Mouse (Mus musculus): Measurements from ENCODE around the gene Gm3336. TPM values are rescaled to one million over a fixed set of nuclear protein-coding genes. Genes with fewer than 3 reads are reported as not detected.

The Gm3336 gene
- polyA plus RNA-seq, 1 experiment from 2014 or later, result 4.1 TPM

- ATAC-seq, result no peak; the same call in none of the 2 replicates
- peak overlapping the region; percentile 59 for H3K4me2 ChIP-seq (ENCODE audit: low read depth, low read length)
- peaks cover 47% of the 10 kb centered on the region for H3K4me1 ChIP-seq (ENCODE audit: control insufficient read depth, insufficient read depth, low read length)
- H3K27ac ChIP-seq (ENCODE audit: low read length), result peak overlapping the region; percentile 99
- no peaks in the 10 kb centered on the region for H3K9me3 ChIP-seq (ENCODE audit: control insufficient read depth, low read length)
- H3K36me3 ChIP-seq (ENCODE audit: control insufficient read depth, insufficient read depth, low read length), result no peaks in the 10 kb centered on the region
- H3K4me3 ChIP-seq (ENCODE audit: low read length), result peak overlapping the region; percentile 91
- H3K27me3 ChIP-seq (replicated peaks; ENCODE audit: control insufficient read depth, insufficient read depth, low read length), result no peaks in the 10 kb centered on the region
- WGBS, result under 1% methylated on average over 87 of the region's 89 CpGs
- peak overlapping the region; percentile 99 for H3K9ac ChIP-seq (ENCODE audit: low read depth, low read length)
These were observed 19.1 kb upstream of the Gm3336 start for GRCm38 (mm10) chr8:70699116-70699833.

DNA sequence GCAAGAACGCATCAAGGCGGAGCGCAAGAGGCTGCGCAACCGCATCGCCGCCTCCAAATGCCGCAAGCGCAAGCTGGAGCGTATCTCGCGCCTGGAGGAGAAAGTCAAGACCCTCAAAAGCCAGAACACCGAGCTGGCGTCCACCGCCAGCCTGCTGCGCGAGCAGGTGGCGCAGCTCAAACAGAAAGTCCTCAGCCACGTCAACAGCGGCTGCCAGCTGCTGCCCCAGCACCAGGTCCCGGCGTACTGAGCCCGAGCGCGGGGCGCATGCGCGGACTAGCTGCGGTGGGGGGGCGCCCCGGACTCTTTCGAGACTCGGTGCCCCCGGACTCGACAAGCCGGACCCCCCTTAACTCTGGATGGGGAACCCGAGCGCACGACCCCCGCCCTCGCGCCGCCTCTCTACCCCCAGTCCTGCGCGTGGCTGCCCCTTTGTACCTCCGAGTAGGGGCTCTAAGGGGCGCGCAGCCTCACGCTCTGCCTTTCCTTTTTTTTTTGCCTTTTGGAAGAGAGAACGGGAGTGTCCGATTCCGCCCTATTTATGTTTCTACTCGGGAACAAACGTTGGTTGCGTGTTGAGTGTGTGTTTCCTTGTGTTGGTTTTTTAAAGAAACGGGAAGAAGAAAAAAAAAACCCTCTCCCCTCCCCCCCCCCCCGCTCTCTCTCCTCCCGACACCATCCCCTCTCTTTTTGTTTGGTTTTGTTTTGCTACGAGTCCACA, 18.3 kb upstream of the Gm3336 start:
- peaks cover 47% of the 10 kb centered on the region for H3K4me1 ChIP-seq (ENCODE audit: control insufficient read depth, insufficient read depth, low read length)
- H3K4me3 ChIP-seq (ENCODE audit: low read length), result peak overlapping the region; percentile 91
- no peak for ATAC-seq
- H3K27ac ChIP-seq (ENCODE audit: low read length), result peak overlapping the region; percentile 99
- H3K9me3 ChIP-seq (ENCODE audit: control insufficient read depth, low read length), result no peaks in the 10 kb centered on the region
- peak overlapping the region; percentile 99 for H3K9ac ChIP-seq (ENCODE audit: low read depth, low read length)
- peak overlapping the region; percentile 59 for H3K4me2 ChIP-seq (ENCODE audit: low read depth, low read length)
- WGBS, result 1% methylated on average over 59 of the region's 59 CpGs
- H3K36me3 ChIP-seq (ENCODE audit: control insufficient read depth, insufficient read depth, low read length), result no peaks in the 10 kb centered on the region
- no peaks in the 10 kb centered on the region for H3K27me3 ChIP-seq (replicated peaks; ENCODE audit: control insufficient read depth, insufficient read depth, low read length)

GRCm38 (mm10) chr8:70700555-70700922, 17.8 kb upstream of the Gm3336 start:
- no peaks in the 10 kb centered on the region for H3K9me3 ChIP-seq (ENCODE audit: control insufficient read depth, low read length)
- H3K27ac ChIP-seq (ENCODE audit: low read length), result peak overlapping the region; percentile 99
- H3K9ac ChIP-seq (ENCODE audit: low read depth, low read length), result peak overlapping the region; percentile 99
- WGBS, result under 1% methylated on average over 20 of the region's 20 CpGs
- 0 out of 2 replicates have a peak, but pooled peaks have one; percentile 7 for ATAC-seq
- H3K4me3 ChIP-seq (ENCODE audit: low read length), result peak overlapping the region; percentile 91
- no peaks in the 10 kb centered on the region for H3K36me3 ChIP-seq (ENCODE audit: control insufficient read depth, insufficient read depth, low read length)
- H3K4me1 ChIP-seq (ENCODE audit: control insufficient read depth, insufficient read depth, low read length), result peaks cover 42% of the 10 kb centered on the region
- peak overlapping the region; percentile 59 for H3K4me2 ChIP-seq (ENCODE audit: low read depth, low read length)
- H3K27me3 ChIP-seq (replicated peaks; ENCODE audit: control insufficient read depth, insufficient read depth, low read length), result no peaks in the 10 kb centered on the region

DNA sequence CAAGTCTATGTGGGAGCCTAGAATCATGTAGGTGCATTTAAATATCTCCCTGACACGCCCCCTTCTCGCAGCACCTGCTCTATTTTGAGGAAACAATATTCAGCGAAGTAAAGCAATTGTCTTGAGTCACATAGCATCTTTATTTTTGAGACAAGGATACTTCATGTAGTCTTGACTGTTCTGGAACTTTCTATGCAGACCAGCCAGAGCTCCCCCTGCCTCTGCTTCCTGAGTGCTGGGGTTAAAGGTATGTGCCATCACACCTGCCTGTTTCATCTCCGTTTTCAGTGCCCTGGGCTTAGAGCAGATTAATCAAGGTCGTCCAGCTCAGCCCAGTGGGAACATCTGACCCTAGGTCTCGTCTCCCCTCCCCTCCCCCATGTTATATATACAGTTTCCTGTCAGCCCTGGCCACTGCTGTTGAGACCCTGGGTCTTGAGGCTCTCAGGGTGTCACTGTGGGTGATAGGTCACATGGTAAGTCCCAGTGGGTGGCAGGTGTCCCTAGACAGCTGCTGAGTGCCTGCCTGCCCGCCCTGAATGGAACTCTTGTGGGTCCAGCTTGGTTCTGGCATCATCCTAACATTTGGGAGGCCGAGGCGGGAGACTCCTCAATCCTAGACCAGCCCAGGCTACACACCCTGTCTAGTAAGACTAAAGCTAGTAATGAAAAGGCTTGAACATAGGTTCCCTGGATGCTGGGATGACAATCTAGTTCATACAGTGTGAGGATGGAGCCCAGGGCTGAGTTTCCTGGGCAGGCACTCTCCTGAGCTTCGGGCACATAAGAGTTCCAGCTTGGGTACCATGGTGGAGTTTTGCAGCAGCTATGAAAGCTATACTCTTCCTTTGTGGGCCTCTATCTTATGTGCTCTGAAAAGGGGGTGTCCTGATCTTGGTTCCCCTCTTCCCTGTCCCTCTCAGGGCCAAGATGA, 17.0 kb upstream of the Gm3336 start:
- no peak for ATAC-seq
- WGBS, result 46% methylated on average over 10 of the region's 10 CpGs
- H3K4me1 ChIP-seq (ENCODE audit: control insufficient read depth, insufficient read depth, low read length), result peaks cover 36% of the 10 kb centered on the region
- H3K27me3 ChIP-seq (replicated peaks; ENCODE audit: control insufficient read depth, insufficient read depth, low read length), result no peaks in the 10 kb centered on the region
- H3K36me3 ChIP-seq (ENCODE audit: control insufficient read depth, insufficient read depth, low read length), result no peaks in the 10 kb centered on the region
- peak overlapping the region; percentile 42 for H3K27ac ChIP-seq (ENCODE audit: low read length)
- peak overlapping the region; percentile 91 for H3K4me3 ChIP-seq (ENCODE audit: low read length)
- no peaks in the 10 kb centered on the region for H3K9me3 ChIP-seq (ENCODE audit: control insufficient read depth, low read length)
- peak overlapping the region; percentile 99 for H3K9ac ChIP-seq (ENCODE audit: low read depth, low read length)
- peak overlapping the region; percentile 59 for H3K4me2 ChIP-seq (ENCODE audit: low read depth, low read length)

DNA sequence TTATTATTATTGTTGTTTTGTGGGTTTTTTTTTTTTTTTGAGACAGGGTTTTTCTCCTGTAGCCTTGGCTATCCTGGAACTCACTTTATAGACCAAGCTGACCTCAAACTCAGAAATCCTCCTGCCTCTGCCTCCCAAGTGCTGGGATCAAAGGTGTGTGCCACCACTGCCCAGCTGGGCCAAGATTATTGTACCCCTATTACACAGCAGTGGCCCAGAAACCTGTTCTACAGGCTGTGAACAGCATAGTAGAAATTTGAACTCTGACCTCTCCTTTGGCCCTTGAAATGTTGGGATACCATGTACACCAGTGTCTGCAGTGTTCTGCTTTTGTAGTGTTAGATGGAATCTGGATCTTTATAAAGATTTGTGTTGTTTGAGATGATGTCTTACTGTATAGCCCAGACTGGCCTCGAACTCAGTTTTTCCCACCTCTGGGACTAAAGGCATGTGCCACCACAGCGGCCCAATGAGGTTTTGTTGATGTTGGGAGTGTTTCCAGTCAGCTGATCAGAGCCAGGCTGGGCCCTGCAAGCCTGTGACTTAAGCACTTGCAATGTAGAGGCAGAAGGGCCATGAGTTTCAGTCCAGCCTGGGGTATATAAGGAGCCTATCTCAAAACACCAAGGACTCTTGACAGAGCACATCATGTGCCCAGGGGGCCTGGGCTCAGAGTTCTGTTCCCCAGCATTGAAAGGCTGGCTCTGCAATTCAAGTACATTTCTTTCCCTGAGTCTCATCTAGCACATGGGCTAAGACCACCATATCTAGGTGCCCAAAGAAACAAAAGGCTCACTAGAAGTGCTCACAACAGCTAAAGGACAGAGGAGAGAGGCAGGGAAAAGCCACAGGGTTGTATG, 16.1 kb upstream of the Gm3336 start:
- Histone ChIP-seq H3K4me1 (ENCODE audit: control insufficient read depth, insufficient read depth, low read length) (peaks cover 27% of the 10 kb centered on the region), H3K4me2 (ENCODE audit: low read depth, low read length) (no peak overlapping the region; the same call in 1 of the 2 replicates), H3K4me3 (ENCODE audit: low read length) (peak overlapping the region; percentile 91; the same call in 1 of the 2 replicates), H3K9me3 (ENCODE audit: control insufficient read depth, low read length) (no peaks in the 10 kb centered on the region), H3K36me3 (ENCODE audit: control insufficient read depth, insufficient read depth, low read length) (no peaks in the 10 kb centered on the region), H3K9ac (ENCODE audit: low read depth, low read length) (no peak overlapping the region), H3K27ac (ENCODE audit: low read length) (peak overlapping the region; percentile 31; the same call in 1 of the 2 replicates), H3K27me3 (replicated peaks; ENCODE audit: control insufficient read depth, insufficient read depth, low read length) (no peaks in the 10 kb centered on the region)
- ATAC-seq, result no peak
- 67% methylated on average over 2 of the region's 2 CpGs for WGBS

DNA sequence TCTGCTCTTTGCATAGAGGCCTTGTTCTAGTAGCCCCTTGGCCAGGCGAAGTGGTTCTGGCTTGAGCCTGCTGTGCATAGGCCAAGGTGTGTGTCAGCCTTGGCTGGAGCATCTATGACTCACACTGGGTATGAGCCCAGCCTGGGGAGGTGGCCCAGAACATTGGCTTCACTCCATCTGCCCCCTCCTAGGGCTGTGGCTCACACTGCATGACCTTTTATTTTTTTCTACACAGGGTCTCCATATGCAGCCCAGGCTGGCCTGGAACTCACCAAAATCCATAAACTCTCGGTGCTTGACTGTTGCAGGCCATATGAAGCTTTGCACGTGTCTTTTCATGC, 15.5 kb upstream of the Gm3336 start:
- Histone ChIP-seq H3K27ac (ENCODE audit: low read length) (no peak overlapping the region), H3K27me3 (replicated peaks; ENCODE audit: control insufficient read depth, insufficient read depth, low read length) (no peaks in the 10 kb centered on the region), H3K4me2 (ENCODE audit: low read depth, low read length) (no peak overlapping the region), H3K36me3 (ENCODE audit: control insufficient read depth, insufficient read depth, low read length) (no peaks in the 10 kb centered on the region), H3K9me3 (ENCODE audit: control insufficient read depth, low read length) (no peaks in the 10 kb centered on the region), H3K9ac (ENCODE audit: low read depth, low read length) (no peak overlapping the region), H3K4me1 (ENCODE audit: control insufficient read depth, insufficient read depth, low read length) (peaks cover 21% of the 10 kb centered on the region), H3K4me3 (ENCODE audit: low read length) (no peak overlapping the region)
- ATAC-seq, result no peak
- 82% methylated on average over 3 of the region's 3 CpGs for WGBS

DNA sequence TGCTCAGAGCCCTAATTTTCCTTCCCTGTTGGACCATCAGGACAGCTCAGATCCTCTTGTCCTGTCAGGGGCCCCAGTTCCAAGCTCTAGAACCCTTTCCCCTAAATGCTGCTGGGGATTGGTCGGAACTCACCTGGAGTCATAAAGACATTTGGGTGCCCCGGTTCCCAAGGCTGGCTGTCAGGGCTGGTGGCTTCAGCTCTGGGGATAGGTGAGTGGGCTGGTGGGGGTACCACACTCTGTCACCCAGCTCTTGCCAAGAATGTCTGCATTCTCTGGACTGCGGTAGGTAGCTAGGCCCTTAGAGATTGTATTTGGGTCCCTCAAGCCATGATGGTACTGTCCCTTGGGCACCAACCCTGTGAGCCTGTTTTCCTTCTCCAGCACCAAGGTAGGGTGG, 15.1 kb upstream of the Gm3336 start, which contains the start of gene Iqcn:
Gene Iqcn (plus strand): TSS at position 171 of the 400 bp plus-strand sequence.
- H3K27ac ChIP-seq (ENCODE audit: low read length), result peak within 1 kb of the TSS; percentile 31; the same call in 1 of the 2 replicates
- H3K4me2 ChIP-seq (ENCODE audit: low read depth, low read length), result no peak within 1 kb of the TSS
- ATAC-seq, result no peak
- H3K4me3 ChIP-seq (ENCODE audit: low read length), result no peak within 1 kb of the TSS
- no peaks in the 10 kb centered on the region for H3K9me3 ChIP-seq (ENCODE audit: control insufficient read depth, low read length)
- no peak within 1 kb of the TSS for H3K9ac ChIP-seq (ENCODE audit: low read depth, low read length)
- peaks cover 17% of the 10 kb centered on the region for H3K4me1 ChIP-seq (ENCODE audit: control insufficient read depth, insufficient read depth, low read length)
- no peaks in the 10 kb centered on the region for H3K36me3 ChIP-seq (ENCODE audit: control insufficient read depth, insufficient read depth, low read length)
- WGBS, result 88% methylated on average over 3 of the region's 3 CpGs
- H3K27me3 ChIP-seq (replicated peaks; ENCODE audit: control insufficient read depth, insufficient read depth, low read length), result no peaks in the 10 kb centered on the region

- ATAC-seq, result no peak
- H3K4me1 ChIP-seq (ENCODE audit: control insufficient read depth, insufficient read depth, low read length), result no peaks in the 10 kb centered on the region
- WGBS, result 90% methylated on average over 14 of the region's 14 CpGs
These were observed 10.1 kb upstream of the Gm3336 start for GRCm38 (mm10) chr8:70708281-70708680.

More at GRCm38 (mm10) chr8:70708281-70708680, 10.1 kb upstream of the Gm3336 start:
- Histone ChIP-seq H3K4me3 (ENCODE audit: low read length) (no peak overlapping the region), H3K27ac (ENCODE audit: low read length) (no peak overlapping the region), H3K36me3 (ENCODE audit: control insufficient read depth, insufficient read depth, low read length) (no peaks in the 10 kb centered on the region), H3K9ac (ENCODE audit: low read depth, low read length) (no peak overlapping the region), H3K9me3 (ENCODE audit: control insufficient read depth, low read length) (no peaks in the 10 kb centered on the region), H3K27me3 (replicated peaks; ENCODE audit: control insufficient read depth, insufficient read depth, low read length) (no peaks in the 10 kb centered on the region), H3K4me2 (ENCODE audit: low read depth, low read length) (no peak overlapping the region)
